Mouse (Mus musculus) right cerebral cortex, postnatal 25 days (tissue): ENCODE measurements around the gene Cldn2.
A peak's percentile ranks its signal among the peaks of the same experiment; 100 is the strongest.
"Not testable (repeated sequence)": the region's sequence is repeated elsewhere in the genome, so short reads cannot be mapped to it uniquely, and the experiment has no call there.

Experiments
- DNase-seq: peaks from one replicate; pipeline ENCODE4 v3.0.0; 2022

The Cldn2 gene

DNA sequence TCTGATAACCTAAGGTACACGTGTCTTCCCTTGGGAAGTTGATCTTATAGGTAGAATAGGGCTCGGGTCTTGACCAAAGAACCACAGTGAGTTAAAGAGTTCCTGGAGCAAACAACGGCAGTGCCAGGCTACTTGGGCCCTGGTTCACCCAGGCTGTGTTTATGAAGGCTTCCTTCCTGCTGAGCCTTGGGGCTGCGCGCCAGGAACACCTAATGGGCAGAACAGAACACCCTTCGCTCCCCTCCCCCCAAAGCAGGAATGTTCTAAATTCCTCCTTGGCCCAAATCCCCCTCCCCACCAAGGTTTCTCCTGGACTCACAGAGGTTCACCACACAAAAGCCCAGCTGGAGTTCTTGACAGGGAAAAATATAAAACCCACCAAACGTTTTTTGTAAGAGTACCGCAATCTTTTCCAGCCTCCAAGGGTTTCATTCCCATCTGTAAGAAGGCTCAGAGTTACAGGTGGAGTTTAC lies at the start of gene Cldn2:
Gene Cldn2 (plus strand): TSS at position 423 of the 473 bp plus-strand sequence.
- no peak for DNase-seq

DNA sequence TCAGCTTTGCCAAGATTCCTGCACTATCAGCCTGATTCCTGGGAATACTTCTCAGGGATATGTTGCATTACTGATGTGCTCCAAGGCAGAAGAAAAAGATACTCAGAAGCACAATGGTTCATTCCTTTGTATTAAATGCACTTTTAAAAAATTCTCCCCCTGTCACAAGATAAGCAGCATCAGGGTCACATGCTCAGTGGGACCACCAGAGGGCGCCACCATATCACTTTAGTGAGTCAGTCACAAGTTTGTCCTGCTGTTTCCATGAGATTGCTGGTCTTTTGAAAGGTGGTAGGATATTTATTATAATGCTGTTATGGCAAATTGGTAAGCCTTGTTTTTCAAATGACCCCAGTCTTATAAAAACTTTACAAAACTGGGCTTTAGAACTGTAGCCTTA lies 48.8 kb upstream of the Cldn2 start:
- DNase-seq: no peak

- not testable (repeated sequence) for DNase-seq
Measured at GRCm38 (mm10) chrX:139758634-139759033, 42.0 kb upstream of the Cldn2 start.

- DNase-seq: peak; percentile 4
Measured at GRCm38 (mm10) chrX:139762546-139762945, 38.1 kb upstream of the Cldn2 start.

DNA sequence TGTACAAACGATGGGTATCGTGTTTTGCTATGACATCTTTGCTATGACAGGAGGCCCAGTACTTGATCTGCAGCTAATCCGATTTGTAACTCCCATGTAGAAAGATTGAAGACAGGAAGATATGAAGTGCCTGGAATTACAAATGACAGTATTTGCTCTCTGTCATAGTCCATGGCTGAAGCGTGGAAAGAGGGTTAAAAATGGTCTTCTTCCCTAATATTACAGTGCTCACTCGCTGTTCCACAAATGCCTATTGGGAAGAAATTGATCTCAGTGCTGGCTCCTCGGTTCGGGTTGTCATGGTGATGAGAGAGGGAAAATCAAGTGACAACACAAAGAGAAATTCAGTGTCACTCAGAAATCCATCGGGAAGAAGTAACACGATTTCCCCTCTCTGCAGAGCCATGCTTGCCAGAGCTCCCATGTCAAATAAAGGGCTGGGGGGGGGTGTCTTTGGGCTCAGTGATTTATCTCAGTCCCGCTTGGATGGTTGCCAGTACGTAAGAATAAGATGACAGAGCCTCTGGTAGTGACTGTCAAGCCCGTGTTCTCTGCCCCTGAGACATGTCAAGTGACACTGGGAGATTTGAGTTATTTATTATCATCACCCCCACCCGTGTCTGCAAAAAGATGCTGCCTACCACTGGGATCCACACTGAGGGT lies 30.5 kb upstream of the Cldn2 start:
- DNase-seq: no peak

GRCm38 (mm10) chrX:139774309-139775083 lies 26.1 kb upstream of the Cldn2 start:
- DNase-seq: peak; percentile 11

DNA sequence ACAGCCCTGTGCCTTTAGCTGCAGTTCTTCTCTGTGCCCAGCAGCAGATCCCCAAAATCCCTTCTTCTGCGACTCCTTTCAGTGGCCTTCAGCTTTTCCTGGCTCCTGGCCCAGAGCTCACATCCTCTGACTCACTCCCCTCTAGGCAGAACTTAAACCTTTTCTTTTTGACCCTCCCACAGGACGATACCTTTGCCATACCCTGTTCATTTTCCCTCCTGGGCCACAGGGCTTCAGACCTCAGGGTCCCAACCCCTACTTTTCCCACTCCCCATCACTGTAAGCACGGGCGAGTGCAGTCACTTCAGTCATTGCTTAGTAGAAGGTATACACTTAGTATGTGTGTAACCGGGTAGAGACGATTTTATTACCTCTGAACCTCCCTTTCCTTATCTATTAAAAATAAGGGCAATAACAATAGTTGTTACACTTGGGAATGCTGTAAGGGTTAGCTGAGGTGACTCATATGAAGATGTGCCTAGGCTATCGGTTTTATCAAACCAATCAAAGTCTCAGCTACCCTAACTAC lies 25.5 kb upstream of the Cldn2 start:
- DNase-seq: no peak

- no peak for DNase-seq
Measured at GRCm38 (mm10) chrX:139777357-139777756, 23.3 kb upstream of the Cldn2 start.

DNA sequence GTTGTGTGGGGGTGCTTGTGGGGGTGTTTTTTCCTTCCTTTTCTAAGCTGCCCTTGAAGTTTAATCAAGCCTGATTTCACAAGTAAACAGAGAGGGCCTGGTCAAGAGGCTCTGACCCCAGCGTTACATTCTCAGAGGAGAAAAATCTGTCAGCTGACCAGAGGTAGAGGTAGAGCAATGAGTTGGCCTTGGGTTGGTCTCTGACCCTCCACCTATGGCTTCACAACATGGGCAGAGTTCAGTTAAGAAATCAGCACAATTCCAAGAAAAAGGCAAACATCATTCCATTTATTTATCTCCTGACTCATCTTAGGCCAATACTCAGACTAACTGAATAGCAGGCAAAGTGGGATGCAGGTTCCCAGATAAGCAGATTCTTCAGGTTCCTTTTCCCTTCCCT lies 21.7 kb upstream of the Cldn2 start:
- DNase-seq: no peak

DNA sequence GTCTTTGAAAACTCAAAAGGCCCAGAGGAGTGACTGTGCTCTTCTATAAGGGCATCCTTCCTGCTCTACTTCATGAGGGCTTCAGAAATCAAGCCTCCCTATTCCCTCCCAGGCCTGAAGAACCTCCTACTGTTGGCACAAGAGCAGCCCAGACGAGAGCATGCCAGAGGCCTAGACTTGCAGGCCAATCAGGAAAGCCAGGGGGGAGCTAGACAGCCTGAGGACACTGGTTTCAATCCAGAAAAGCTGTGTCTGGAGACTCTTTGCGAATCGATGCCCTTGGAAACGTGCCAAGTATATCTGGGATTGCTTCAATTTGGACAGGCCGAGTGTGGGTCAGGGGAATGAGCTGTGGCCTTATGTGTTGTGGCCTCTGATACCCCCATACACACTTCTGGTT lies 21.2 kb upstream of the Cldn2 start:
- no peak for DNase-seq

DNA sequence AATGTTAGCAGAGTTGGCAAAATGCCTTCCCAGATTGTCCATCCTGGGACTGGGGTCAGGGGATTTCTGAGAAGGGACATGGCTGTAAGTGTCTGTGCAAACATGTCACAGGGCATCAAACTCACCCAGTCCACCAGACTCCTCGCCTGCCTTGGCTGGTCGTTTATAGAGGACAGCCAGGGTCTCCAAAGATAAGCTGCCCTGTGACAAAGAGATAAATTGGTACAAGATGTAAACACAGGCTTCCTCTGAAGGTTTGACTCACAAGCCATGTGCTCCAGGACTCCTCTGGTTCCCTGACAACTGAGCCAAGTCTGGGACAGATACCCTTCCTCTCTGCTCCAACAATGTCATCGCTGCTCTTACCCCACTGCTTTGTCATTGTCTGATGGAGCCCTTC lies 19.6 kb upstream of the Cldn2 start:
- DNase-seq: no peak

GRCm38 (mm10) chrX:139781563-139781962 lies 19.1 kb upstream of the Cldn2 start:
- DNase-seq: no peak

- no peak for DNase-seq
Measured at GRCm38 (mm10) chrX:139782278-139783044, 18.2 kb upstream of the Cldn2 start, which contains the start of gene Ripply1. Gene Ripply1, minus strand, starts transcription at chrX:139782353.

DNA sequence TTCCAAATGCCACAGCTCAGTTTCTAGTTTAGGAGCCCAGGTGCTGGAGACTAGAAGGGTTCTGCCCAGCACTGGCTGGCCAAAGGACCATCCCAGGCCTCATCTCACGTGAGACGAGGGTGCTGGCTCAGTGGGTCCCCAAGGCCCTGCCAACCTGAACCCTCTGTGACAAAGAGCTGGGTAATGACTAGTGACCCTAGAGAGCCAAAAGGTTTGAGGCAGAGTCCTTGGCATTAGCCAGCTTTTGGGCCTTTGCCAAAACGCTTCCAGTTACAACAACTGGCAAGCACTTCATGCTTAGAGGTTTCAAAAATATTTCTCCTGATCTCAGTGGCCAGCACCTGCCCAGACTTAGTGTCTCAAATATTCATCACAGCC lies 17.6 kb upstream of the Cldn2 start:
- no peak for DNase-seq

GRCm38 (mm10) chrX:139785764-139786163 lies 14.9 kb upstream of the Cldn2 start:
- no peak for DNase-seq

GRCm38 (mm10) chrX:139794072-139794845 lies 6.4 kb upstream of the Cldn2 start:
- DNase-seq: no peak

GRCm38 (mm10) chrX:139796037-139796436 lies 4.6 kb upstream of the Cldn2 start:
- no peak for DNase-seq

GRCm38 (mm10) chrX:139797875-139798274 lies 2.8 kb upstream of the Cldn2 start:
- DNase-seq: no peak

DNA sequence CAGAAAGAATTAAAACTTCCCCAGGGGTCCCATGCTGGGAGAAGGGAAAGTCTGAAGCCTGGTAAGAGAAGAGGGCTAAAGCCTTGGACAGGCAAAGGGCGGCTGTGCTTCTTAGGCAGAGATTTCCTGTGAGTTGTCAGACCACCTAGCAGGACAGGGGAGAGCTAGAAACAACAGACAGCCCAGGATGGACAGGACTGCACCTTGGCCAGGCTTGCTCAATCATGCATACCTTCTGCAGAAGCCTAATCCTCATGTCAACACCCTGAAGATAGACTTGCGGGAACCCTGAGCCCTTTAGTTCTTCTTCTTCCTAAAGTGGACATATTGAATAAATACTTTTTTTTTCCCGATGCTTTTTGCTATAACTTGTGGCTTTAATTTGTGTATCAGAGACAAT lies 675 bp upstream of the Cldn2 start:
- DNase-seq: no peak

DNA sequence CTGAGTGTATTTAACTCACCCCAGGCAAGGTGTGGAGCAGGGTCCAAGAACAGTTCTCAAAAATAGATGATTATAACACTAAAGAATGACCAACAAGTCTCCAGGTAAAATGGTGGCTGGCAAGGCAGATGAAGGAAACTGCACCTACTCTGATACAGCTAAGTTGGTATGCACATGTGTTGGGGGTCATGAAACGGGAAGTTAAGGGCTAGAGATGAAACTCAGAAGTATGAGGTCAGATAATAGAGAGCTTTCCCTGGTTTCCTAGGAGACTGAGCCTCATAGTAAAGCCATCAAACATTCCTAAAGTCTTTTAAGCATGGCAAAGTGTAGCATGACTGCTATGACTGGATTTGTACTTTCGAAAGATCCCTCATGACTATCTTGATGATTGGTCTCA lies 2.4 kb downstream of the Cldn2 start:
- no peak for DNase-seq

DNA sequence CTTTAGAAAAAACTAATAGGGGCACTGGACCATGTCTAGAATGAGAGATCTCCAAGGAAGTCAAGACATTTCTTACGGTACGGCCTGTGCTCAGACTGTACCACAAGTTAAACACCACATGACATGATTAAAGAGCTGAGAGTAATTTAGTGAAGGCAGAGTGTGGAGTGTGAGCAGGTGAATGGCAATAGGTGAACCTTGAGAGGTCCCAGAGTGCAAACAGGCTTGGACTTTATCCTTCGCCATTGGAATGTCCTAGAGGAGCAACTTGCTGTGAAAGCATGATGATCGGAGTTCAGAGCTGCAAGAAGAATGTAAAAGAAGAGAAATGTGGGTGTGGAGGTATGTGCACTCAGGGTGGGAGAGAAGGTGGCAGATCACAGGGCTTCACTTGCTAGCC lies 5.3 kb downstream of the Cldn2 start:
- no peak for DNase-seq

GRCm38 (mm10) chrX:139807391-139807790 lies 6.8 kb downstream of the Cldn2 start:
- no peak for DNase-seq

DNA sequence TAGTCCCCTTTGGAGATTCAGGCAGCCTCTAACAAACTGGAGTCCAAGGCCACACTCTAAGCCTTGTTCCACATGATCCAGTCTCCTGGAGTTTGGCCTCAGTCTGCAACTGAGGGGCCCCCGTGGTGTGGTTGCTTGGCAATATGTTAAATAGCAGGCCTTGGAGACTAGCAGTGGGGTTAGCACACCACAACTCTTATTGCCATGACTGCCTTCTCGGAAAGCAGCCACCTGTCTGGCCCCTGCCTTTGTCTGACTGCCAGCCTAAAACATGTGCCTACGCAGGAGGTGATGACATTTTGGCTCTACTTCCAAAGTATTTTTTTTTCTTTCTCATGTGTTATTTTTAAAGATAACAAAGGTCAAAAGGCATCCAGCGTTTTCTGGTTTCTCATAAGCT lies 7.5 kb downstream of the Cldn2 start:
- DNase-seq: peak; percentile 3
